Mouse (Mus musculus): ENCODE data around the gene H2al1e.
"Not testable (repeated sequence)": the region's sequence is repeated elsewhere in the genome, so short reads cannot be mapped to it uniquely, and the experiment has no call there.

Gene H2al1e

GRCm38 (mm10) chrX:11311634-11312033, at the start of gene H2al1e:
Gene H2al1e, plus strand, starts transcription at chrX:11311934.
- not testable (repeated sequence) for DNase-seq (ENCODE audit: low spot score in 2 of 2)

- DNase-seq (ENCODE audit: low spot score in 2 of 2), result no peak
Measured at GRCm38 (mm10) chrX:11264918-11265317, 46.8 kb upstream of the H2al1e start.

GRCm38 (mm10) chrX:11267791-11268190, 43.9 kb upstream of the H2al1e start:
- DNase-seq (ENCODE audit: low spot score in 2 of 2), result peak in 1 of 2 experiments; percentile 14

GRCm38 (mm10) chrX:11269074-11269473, 42.7 kb upstream of the H2al1e start:
- peak in 1 of 2 experiments; percentile 4 for DNase-seq (ENCODE audit: low spot score in 2 of 2)

GRCm38 (mm10) chrX:11273190-11273589, 38.5 kb upstream of the H2al1e start:
- no peak for DNase-seq (ENCODE audit: low spot score in 2 of 2)

GRCm38 (mm10) chrX:11277083-11277482, 34.7 kb upstream of the H2al1e start:
- DNase-seq (ENCODE audit: low spot score in 2 of 2), result no peak

GRCm38 (mm10) chrX:11280741-11281140, 31.0 kb upstream of the H2al1e start:
- DNase-seq (ENCODE audit: low spot score in 2 of 2), result no peak

- no peak for DNase-seq (ENCODE audit: low spot score in 2 of 2)
Measured at GRCm38 (mm10) chrX:11288306-11288882, 23.3 kb upstream of the H2al1e start.

GRCm38 (mm10) chrX:11289244-11289643, 22.5 kb upstream of the H2al1e start:
- no peak for DNase-seq (ENCODE audit: low spot score in 2 of 2)

- DNase-seq (ENCODE audit: low spot score in 2 of 2), result not testable (repeated sequence)
Measured at GRCm38 (mm10) chrX:11298957-11299356, 12.8 kb upstream of the H2al1e start, which contains the start of gene H2al1a. Gene H2al1a, plus strand, starts transcription at chrX:11299257.

- DNase-seq (ENCODE audit: low spot score in 2 of 2), result not testable (repeated sequence)
Measured at GRCm38 (mm10) chrX:11302132-11302531, 9.6 kb upstream of the H2al1e start, which contains the start of gene H2al1b. Gene H2al1b, plus strand, starts transcription at chrX:11302432.

GRCm38 (mm10) chrX:11305355-11305754, 6.4 kb upstream of the H2al1e start, which contains the start of gene H2al1c:
Gene H2al1c, plus strand, starts transcription at chrX:11305655.
- not testable (repeated sequence) for DNase-seq (ENCODE audit: low spot score in 2 of 2)

GRCm38 (mm10) chrX:11308524-11308923, 3.2 kb upstream of the H2al1e start, which contains the start of gene H2al1d:
Gene H2al1d, plus strand, starts transcription at chrX:11308824.
- not testable (repeated sequence) for DNase-seq (ENCODE audit: low spot score in 2 of 2)

- DNase-seq (ENCODE audit: low spot score in 2 of 2), result not testable (repeated sequence)
Measured at GRCm38 (mm10) chrX:11314858-11315257, 3.1 kb downstream of the H2al1e start, which contains the start of gene H2al1f. Gene H2al1f, plus strand, starts transcription at chrX:11315158.

- DNase-seq (ENCODE audit: low spot score in 2 of 2), result not testable (repeated sequence)
Measured at GRCm38 (mm10) chrX:11317956-11318355, 6.2 kb downstream of the H2al1e start, which contains the start of gene H2al1g. Gene H2al1g, plus strand, starts transcription at chrX:11318256.

GRCm38 (mm10) chrX:11321192-11321591, 9.5 kb downstream of the H2al1e start, which contains the start of gene H2al1h:
Gene H2al1h, plus strand, starts transcription at chrX:11321492.
- DNase-seq (ENCODE audit: low spot score in 2 of 2), result not testable (repeated sequence)

GRCm38 (mm10) chrX:11324359-11324758, 12.6 kb downstream of the H2al1e start, which contains the start of gene H2al1i:
Gene H2al1i, plus strand, starts transcription at chrX:11324659.
- not testable (repeated sequence) for DNase-seq (ENCODE audit: low spot score in 2 of 2)

- not testable (repeated sequence) for DNase-seq (ENCODE audit: low spot score in 2 of 2)
Measured at GRCm38 (mm10) chrX:11327522-11327921, 15.8 kb downstream of the H2al1e start, which contains the start of gene H2al1j. Gene H2al1j, plus strand, starts transcription at chrX:11327822.

GRCm38 (mm10) chrX:11345762-11346161, 34.0 kb downstream of the H2al1e start:
- no peak for DNase-seq (ENCODE audit: low spot score in 2 of 2)

- DNase-seq (ENCODE audit: low spot score in 2 of 2), result no peak
Measured at GRCm38 (mm10) chrX:11346756-11347155, 35.0 kb downstream of the H2al1e start.

- DNase-seq (ENCODE audit: low spot score in 2 of 2), result no peak
Measured at GRCm38 (mm10) chrX:11360823-11361222, 49.1 kb downstream of the H2al1e start.

GRCm38 (mm10) chrX:11361261-11361660, 49.5 kb downstream of the H2al1e start:
- DNase-seq (ENCODE audit: low spot score in 2 of 2), result no peak

All from urinary bladder, postnatal 36 days (tissue).